Mouse (Mus musculus): ENCODE measurements at regions not wholly inside any gene's neighbourhood (a gene's known extent, or its start where the extent isn't known, plus 50 kb on each side); places are given as distances from the start of the nearest gene placed in this dataset.

- H3K9ac ChIP-seq (ENCODE audit: control insufficient read depth, low read depth, low read length, poor library complexity, severe bottlenecking) = no peak overlapping the region
- no peak overlapping the region for H3K27ac ChIP-seq (ENCODE audit: control insufficient read depth, low read depth, low read length)
- H3K27me3 ChIP-seq (ENCODE audit: control insufficient read depth in 1 of 2, insufficient read depth in 2 of 2, low read length in 2 of 2) = no peaks in the 10 kb centered on the region
- TF ChIP-seq EP300 (IDR thresholded peaks at IDR 0.05; ENCODE audit: low read depth in 1 of 2, low read length in 2 of 2) (no peak), SMC3 (IDR thresholded peaks at IDR 0.05; ENCODE audit: low read depth, low read length) (no peak), E2F4 (IDR thresholded peaks at IDR 0.05; ENCODE audit: borderline replicate concordance, low read depth, low read length) (no peak), MYC (IDR thresholded peaks at IDR 0.05; ENCODE audit: low read depth, low read length) (no peak), CHD1 (IDR thresholded peaks at IDR 0.05; ENCODE audit: low read depth, low read length) (no peak), KAT2A (conservative IDR thresholded peaks at IDR 0.05; ENCODE audit: low read depth, low read length) (no peak)
- H3K4me3 ChIP-seq (ENCODE audit: control insufficient read depth in 1 of 2, insufficient read depth in 1 of 2, low read depth in 2 of 2, low read length in 2 of 2) = no peak overlapping the region
- H3K36me3 ChIP-seq (ENCODE audit: control insufficient read depth in 1 of 2, insufficient read depth in 2 of 2, low read length in 2 of 2) = no peaks in the 10 kb centered on the region
- no peaks in the 10 kb centered on the region for H3K4me1 ChIP-seq (ENCODE audit: control insufficient read depth in 1 of 2, insufficient read depth in 2 of 2, low read length in 2 of 2)
- H3K9me3 ChIP-seq (replicated peaks; ENCODE audit: insufficient read depth, low read length) = no peaks in the 10 kb centered on the region
- H3K79me2 ChIP-seq (ENCODE audit: control insufficient read depth, insufficient read depth, low read length, poor library complexity) = no peaks in the 10 kb centered on the region
- DNase-seq (ENCODE audit: low read depth, low spot score) = no peak
Observed at GRCm38 (mm10) chr15:63553597-63553996, 291.4 kb downstream of the Gsdmc2 start.

- TF ChIP-seq CTCF (IDR thresholded peaks at IDR 0.05 in 2 of 3, conservative IDR thresholded peaks at IDR 0.05 in 1 of 3; ENCODE audit: control insufficient read depth in 1 of 3, insufficient read depth in 1 of 3, low read depth in 2 of 3, low read length in 3 of 3, poor library complexity in 1 of 3, severe bottlenecking in 1 of 3) (no peak), ZNF384 (IDR thresholded peaks at IDR 0.05; ENCODE audit: low read depth, low read length) (no peak), CHD2 (IDR thresholded peaks at IDR 0.05; ENCODE audit: low read length) (no peak), POLR2A (IDR thresholded peaks at IDR 0.05; ENCODE audit: control insufficient read depth in 1 of 2, insufficient read depth in 1 of 2, low read depth in 1 of 2, low read length in 2 of 2, poor library complexity in 1 of 2) (no peak), E2F4 (IDR thresholded peaks at IDR 0.05; ENCODE audit: borderline replicate concordance, low read depth, low read length) (no peak), MYC (IDR thresholded peaks at IDR 0.05; ENCODE audit: low read depth, low read length) (no peak), GATA1 (IDR thresholded peaks at IDR 0.05; ENCODE audit: low read depth, low read length) (no peak), MYB (IDR thresholded peaks at IDR 0.05; ENCODE audit: low read depth, low read length) (no peak), RCOR1 (IDR thresholded peaks at IDR 0.05; ENCODE audit: low read depth, low read length) (no peak), NELFE (IDR thresholded peaks at IDR 0.05; ENCODE audit: low read depth, low read length) (no peak), KAT2A (conservative IDR thresholded peaks at IDR 0.05; ENCODE audit: low read depth, low read length) (no peak)
- H3K4me1 ChIP-seq (ENCODE audit: control insufficient read depth in 1 of 2, insufficient read depth in 2 of 2, low read length in 2 of 2) = no peaks in the 10 kb centered on the region
- H3K4me3 ChIP-seq (ENCODE audit: control insufficient read depth in 1 of 2, insufficient read depth in 1 of 2, low read depth in 2 of 2, low read length in 2 of 2) = no peak overlapping the region
- H3K9ac ChIP-seq (ENCODE audit: control insufficient read depth, low read depth, low read length, poor library complexity, severe bottlenecking) = no peak overlapping the region
- no peaks in the 10 kb centered on the region for H3K9me3 ChIP-seq (replicated peaks; ENCODE audit: insufficient read depth, low read length)
- no peak overlapping the region for H3K27ac ChIP-seq (ENCODE audit: control insufficient read depth, low read depth, low read length)
- H3K79me2 ChIP-seq (ENCODE audit: control insufficient read depth, insufficient read depth, low read length, poor library complexity) = no peaks in the 10 kb centered on the region
- DNase-seq (ENCODE audit: low read depth, low spot score) = no peak
- H3K36me3 ChIP-seq (ENCODE audit: control insufficient read depth in 1 of 2, insufficient read depth in 2 of 2, low read length in 2 of 2) = no peaks in the 10 kb centered on the region
- H3K27me3 ChIP-seq (ENCODE audit: control insufficient read depth in 1 of 2, insufficient read depth in 2 of 2, low read length in 2 of 2) = no peaks in the 10 kb centered on the region
Observed at GRCm38 (mm10) chr15:63532337-63533055, 312.5 kb downstream of the Gsdmc2 start.

DNA sequence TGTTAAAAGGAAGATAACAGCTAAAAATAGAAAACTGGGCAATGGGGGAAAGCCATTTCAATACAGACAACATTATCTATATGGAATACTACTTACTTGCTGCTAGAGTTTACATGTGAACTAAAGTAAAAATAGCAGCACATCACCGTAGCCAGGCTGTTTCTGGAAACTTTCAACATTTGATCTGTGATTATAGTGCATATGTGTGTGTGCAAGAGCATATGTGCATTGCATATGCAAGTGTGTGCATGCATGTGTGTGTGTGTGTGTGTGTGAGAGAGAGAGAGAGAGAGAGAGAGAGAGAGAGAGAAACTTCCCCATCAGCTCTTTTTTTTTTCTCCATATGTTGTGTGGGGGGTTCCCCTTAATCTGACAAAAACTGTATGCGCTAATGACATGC lies 317.7 kb downstream of the Gsdmc2 start:
- no peaks in the 10 kb centered on the region for H3K4me1 ChIP-seq (ENCODE audit: control insufficient read depth in 1 of 2, insufficient read depth in 2 of 2, low read length in 2 of 2)
- no peak overlapping the region for H3K27ac ChIP-seq (ENCODE audit: control insufficient read depth, low read depth, low read length)
- H3K36me3 ChIP-seq (ENCODE audit: control insufficient read depth in 1 of 2, insufficient read depth in 2 of 2, low read length in 2 of 2) = no peaks in the 10 kb centered on the region
- TF ChIP-seq USF1 (IDR thresholded peaks at IDR 0.05; ENCODE audit: low read depth, low read length) (no peak), ZMIZ1 (IDR thresholded peaks at IDR 0.05; ENCODE audit: low read depth, low read length) (no peak), ELF1 (IDR thresholded peaks at IDR 0.05; ENCODE audit: low read depth, low read length) (no peak), GABPA (IDR thresholded peaks at IDR 0.05; ENCODE audit: low read depth, low read length) (no peak), TBP (IDR thresholded peaks at IDR 0.05; ENCODE audit: low read depth, low read length) (no peak), BHLHE40 (IDR thresholded peaks at IDR 0.05; ENCODE audit: borderline replicate concordance, low read depth, low read length) (no peak), POLR2A (IDR thresholded peaks at IDR 0.05; ENCODE audit: control insufficient read depth in 1 of 2, insufficient read depth in 1 of 2, low read depth in 1 of 2, low read length in 2 of 2, poor library complexity in 1 of 2) (no peak), CTCF (IDR thresholded peaks at IDR 0.05 in 2 of 3, conservative IDR thresholded peaks at IDR 0.05 in 1 of 3; ENCODE audit: control insufficient read depth in 1 of 3, insufficient read depth in 1 of 3, low read depth in 2 of 3, low read length in 3 of 3, poor library complexity in 1 of 3, severe bottlenecking in 1 of 3) (no peak), EP300 (IDR thresholded peaks at IDR 0.05; ENCODE audit: low read depth in 1 of 2, low read length in 2 of 2) (no peak), ETS1 (IDR thresholded peaks at IDR 0.05; ENCODE audit: low read depth, low read length) (no peak), NRF1 (IDR thresholded peaks at IDR 0.05; ENCODE audit: insufficient read depth, low read depth, low read length, poor library complexity, severe bottlenecking) (no peak), TCF12 (IDR thresholded peaks at IDR 0.05; ENCODE audit: low read depth, low read length) (no peak), MAZ (IDR thresholded peaks at IDR 0.05; ENCODE audit: low read depth, low read length) (no peak), JUND (IDR thresholded peaks at IDR 0.05; ENCODE audit: low read depth, low read length) (no peak), NELFE (IDR thresholded peaks at IDR 0.05; ENCODE audit: low read depth, low read length) (no peak)
- no peaks in the 10 kb centered on the region for H3K27me3 ChIP-seq (ENCODE audit: control insufficient read depth in 1 of 2, insufficient read depth in 2 of 2, low read length in 2 of 2)
- DNase-seq (ENCODE audit: low read depth, low spot score) = no peak
- no peak overlapping the region for H3K4me3 ChIP-seq (ENCODE audit: control insufficient read depth in 1 of 2, insufficient read depth in 1 of 2, low read depth in 2 of 2, low read length in 2 of 2)
- H3K9ac ChIP-seq (ENCODE audit: control insufficient read depth, low read depth, low read length, poor library complexity, severe bottlenecking) = no peak overlapping the region
- H3K9me3 ChIP-seq (replicated peaks; ENCODE audit: insufficient read depth, low read length) = no peaks in the 10 kb centered on the region
- no peaks in the 10 kb centered on the region for H3K79me2 ChIP-seq (ENCODE audit: control insufficient read depth, insufficient read depth, low read length, poor library complexity)
